Mouse (Mus musculus) heart, adult 8-10 months (tissue): ENCODE measurements around the gene Cep131. TPM values are rescaled to one million over a fixed set of nuclear protein-coding genes. Genes with fewer than 3 reads are reported as not detected.
A peak's percentile ranks its signal among the peaks of the same experiment; 100 is the strongest.

Experiments used
- DNase-seq: peaks from one replicate; pipeline ENCODE4 v3.0.0; 2022; ENCODE audit warnings: low spot score
- total RNA-seq, 4 experiments: library from RNA; stranded (reverse); gene quantifications; 2 replicates each; pipeline ENCODE4 v1.2.4; 2022

The Cep131 gene
- 10 to 100 TPM in 3 of 4 experiments, 1 to 10 TPM in 1; 8.9 to 16.0 (median 11.7) TPM for total RNA-seq

DNA sequence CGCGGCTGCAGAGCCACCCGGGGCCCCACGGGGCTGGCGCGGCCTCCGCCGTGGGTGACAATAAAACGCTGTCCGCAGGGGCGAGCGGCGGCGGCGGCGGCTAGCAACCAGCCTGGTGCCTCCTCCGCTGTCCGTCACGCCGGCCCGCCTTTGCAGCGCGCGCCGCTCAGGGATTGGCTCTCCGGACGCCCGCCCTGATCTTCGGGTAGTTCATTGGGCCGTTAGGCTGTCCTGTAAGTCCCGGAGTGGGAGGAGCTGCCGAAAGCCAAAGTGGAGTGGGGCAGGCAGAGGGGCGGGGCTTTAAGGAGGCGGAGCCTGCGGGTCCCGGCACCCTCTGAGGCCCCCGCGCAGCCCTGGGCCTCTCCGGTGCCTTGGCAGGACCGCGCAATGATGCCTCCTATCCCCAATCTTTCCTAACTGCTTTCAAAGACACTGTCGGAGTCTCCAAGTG, at the start of gene Cep131:
TSS of gene Cep131 (minus strand) at position 126 of the 451 bp plus-strand sequence.
- peak; percentile 98 for DNase-seq

DNA sequence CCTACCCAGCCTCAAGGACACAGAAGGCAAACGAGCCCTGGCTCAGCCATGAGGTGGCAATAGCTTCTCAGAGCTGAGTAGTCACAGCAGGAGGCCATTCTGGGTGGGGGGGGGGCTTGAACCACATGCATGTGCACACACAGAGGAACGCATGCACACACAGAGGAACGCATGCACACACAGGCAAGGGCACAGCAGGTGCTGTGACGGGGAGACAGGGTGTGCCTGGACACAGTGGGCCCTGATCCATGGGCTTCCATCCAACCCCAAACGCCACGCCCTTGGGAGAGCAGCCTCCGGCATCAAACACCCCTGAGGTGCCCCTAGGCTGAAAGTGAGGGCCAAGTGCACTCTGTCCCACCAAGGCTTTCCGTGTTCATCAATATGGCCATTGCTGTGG, 49.6 kb upstream of the Cep131 start:
- no peak for DNase-seq

DNA sequence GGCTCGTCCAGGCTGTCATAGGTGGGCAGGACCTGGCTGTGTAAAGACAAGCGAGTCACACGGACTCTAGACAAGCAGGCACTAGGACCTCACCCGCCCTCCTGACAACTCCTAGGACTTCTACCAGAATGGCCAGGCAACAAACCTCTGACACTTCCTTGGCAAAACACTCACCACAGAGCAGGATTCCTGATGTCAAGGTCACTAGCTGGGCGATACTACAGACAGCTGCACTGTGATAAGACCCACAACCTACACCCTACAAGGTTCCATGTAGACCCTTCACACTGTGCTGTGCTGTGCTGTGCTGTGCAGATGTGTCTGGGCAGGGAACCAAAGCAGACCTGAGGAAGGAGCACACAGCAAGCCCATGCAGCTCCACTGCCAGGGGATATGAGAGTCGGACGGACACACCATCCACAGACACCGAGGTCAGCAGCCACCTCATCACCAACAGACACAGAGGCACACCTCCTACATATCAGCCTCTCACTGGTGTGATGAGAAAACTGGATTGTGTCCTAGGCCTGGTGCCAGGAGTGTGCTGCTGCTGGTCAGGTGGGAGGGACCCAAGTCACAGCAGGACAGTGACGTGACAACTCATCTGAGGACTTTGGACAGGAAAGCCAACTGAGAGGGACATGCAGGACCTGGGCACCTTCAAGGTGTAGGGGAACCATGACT, 48.4 kb upstream of the Cep131 start:
- no peak for DNase-seq

DNA sequence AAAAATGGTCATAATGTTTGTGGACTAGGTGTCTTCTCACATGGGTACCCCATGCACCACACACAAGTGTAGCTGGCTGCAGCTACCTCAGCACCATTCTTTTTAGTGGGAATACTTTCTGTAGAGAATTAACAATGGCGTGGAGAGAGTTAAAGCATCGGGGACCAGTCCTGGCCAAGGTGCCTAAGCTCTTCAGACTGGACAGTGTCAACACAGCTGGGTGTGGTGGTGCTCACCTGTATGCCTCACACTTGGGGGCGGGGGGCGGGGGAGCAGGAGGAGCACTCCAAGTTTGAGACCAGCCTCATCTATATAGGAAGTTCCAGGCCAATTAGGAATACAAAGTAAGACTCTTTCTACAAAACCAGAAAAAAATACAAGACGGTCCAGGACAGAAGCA, 47.5 kb upstream of the Cep131 start:
- DNase-seq, result no peak

DNA sequence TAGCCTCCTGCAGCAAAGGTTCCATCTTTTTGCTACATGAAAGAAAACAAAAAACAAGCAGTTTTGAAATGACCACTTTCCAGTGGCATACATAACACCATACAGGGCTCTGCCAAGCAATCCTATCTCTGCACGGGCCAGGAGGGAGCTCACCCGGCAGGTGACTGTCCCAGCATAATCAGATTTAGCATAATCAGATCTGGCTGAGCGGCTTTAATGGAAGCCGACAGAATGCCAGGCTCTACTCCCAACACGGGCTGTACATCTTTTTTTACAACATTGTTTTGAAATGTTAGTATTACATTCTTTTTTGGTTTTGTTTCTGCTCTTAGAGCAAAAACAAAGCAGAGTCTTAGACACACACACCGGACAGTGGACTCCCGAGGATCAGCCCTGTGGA, 42.7 kb upstream of the Cep131 start:
- no peak for DNase-seq

DNA sequence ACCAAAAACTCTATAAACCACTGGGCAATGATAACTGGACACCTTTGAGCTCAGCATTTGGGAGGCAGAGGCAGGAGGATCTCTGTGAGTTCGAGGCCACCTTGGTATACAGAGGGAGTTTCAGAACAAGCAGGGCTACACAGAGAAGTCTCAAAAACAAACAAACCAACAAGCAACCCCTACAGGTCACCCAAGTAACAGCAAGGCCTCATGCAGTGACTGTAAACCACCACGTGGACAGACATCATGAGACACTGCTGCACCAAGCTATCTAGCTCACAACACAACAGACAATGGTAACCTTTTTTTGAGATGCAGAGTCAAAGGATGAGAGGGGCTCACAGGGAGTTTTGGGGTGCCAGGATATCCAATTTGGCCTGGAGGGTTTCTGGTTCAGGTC, 40.2 kb upstream of the Cep131 start:
- no peak for DNase-seq

DNA sequence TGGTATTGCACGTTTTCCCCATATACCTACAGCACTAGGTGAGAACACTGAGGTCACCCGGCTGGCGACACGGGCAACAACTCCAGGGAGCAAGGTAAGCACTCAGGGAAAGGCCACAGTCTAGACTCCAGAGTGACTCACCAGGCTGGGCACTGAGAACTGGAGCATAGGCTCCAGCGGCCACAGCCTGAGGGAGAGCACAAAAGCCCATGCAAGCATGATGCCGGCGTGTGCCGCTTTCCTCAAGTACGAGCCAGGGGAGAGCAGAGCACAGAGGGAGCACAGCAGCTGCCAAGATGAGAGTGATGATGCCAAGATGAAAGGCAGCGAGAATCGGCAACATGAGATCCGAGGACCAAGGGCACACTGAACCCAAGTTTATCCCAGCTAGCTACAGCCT, 35.5 kb upstream of the Cep131 start:
- no peak for DNase-seq

DNA sequence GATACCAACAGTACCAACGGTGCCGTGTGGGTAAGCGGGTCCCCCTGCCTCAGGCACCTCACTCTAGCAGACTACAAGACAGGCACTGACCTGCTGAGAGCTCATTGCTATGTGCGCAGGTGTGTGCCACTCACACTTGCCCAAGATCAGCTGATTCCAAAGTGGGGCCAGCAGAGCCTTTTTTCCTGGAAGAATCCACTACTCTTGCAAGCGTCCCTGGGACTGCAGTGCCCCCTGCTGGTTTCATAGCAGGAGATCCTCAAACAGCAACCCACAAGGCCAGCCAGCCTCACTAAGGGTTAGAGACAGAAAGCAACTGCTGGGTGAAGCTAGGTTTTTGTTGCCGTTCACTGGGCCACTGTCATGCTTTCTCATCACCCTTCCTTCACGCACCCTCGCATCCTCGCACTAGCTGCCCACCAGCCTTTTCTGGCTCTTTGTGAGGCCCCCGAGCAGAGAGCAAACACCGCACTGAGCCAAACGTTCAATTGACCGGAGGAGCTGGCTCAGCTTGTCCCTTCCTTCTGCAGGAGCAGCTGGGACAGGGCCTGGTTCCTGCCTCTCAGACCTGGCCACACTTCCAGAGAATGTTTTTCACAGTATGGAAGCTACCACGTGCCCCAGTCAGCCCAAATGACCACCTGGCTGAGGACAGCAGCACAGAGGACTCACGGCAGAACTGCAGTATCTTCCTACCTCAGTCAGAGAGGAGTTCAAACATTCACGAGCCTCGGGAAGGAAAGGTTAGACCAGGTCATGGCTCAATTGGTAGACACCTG, 34.2 kb upstream of the Cep131 start:
- DNase-seq, result peak; percentile 45

DNA sequence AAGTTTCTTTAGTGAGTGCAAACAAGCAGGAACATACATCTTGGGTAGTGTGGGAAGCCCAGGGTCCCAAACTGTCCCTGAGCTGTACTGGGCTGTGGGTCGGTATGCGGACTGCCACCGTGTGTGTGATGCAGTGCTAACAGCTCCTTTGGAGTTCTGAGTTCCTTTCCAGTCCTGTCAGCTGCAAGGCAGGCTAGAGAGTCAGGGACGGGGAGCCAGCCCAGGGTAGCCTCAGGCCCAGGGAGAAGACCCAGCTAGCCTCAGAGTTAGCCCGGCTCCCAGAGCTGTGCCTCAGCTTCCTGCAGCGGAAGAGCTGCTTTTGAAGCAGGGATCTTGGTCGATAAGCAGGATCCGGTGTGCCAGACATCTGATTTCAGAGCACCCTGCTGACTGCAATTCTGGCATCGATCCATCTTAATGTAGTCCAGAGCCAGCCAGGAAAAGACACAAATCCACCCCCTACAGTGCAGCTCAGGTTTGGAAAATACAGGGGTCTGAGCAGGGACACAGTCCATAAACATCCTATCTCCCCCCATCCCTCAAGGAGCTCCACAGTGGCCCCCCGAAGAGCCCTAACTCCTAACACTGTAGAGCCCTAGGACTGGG, 33.4 kb upstream of the Cep131 start:
- DNase-seq, result no peak

DNA sequence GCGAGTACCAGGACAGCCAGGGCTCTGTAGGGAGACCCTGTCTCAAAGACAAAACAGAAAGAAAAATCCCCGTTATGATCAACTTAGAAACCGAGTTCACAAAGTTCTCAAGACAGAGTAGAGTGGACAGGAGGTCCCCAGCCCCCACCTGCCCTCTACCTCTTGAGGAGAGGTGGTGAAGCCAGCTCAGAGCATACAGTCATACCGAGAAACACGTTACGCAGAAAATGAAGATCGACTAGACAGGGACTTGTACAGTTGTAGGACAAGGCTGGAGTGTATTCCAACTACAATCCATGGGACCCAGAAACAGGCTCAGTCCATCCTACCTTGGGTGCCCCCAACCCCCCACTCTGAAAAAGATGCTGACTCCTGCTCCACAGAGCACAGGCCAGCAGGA, 32.5 kb upstream of the Cep131 start:
- no peak for DNase-seq

DNA sequence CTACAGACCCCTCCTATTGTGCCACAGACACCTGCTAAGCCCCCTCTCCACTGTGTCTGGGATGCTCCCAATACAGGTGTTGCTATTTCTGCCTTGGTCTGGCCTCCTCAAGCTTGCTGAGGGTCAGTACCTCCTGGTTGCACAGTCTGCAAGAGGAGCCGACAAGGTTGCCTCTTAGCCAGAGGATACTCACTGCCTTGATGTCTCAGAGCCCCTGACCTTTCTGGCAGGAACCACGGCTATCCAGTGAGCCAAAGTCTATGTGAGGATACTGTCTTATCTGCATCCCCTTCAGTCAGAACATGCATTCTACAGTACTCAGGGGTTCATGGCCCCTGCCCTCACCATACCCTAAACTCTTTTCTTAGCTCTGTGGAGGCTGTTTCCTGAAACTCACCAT, 31.0 kb upstream of the Cep131 start:
- no peak for DNase-seq

DNA sequence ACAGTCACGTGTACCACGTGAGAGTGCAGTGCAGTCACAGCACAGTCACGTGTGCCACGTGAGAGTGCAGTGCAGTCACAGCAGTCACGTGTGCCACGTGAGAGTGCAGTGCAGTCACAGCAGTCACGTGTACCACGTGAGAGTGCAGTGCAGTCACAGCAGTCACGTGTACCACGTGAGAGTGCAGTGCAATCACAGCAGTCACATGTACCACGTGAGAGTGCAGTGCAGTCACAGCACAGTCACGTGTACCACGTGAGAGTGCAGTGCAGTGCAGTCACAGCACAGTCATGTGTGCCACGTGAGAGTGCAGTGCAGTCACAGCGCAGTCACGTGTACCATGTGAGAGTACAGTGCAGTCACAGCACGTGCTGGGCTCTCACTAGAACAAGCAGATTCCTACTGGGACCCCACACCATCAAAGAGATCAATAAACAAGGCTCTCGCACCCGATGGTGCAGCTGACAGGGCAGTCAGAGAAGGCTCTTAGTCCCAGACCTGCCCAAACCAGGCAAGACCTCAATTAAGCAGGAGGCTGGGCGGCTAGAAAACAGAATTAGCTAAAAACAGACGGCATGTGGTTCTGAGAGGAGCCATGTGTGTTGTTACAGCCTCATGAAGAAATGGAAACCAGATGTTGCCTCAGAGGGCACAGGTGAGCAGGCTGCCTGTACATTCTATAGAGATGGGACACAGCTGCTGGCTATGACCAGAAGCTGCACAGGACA, 28.0 kb upstream of the Cep131 start:
- no peak for DNase-seq

DNA sequence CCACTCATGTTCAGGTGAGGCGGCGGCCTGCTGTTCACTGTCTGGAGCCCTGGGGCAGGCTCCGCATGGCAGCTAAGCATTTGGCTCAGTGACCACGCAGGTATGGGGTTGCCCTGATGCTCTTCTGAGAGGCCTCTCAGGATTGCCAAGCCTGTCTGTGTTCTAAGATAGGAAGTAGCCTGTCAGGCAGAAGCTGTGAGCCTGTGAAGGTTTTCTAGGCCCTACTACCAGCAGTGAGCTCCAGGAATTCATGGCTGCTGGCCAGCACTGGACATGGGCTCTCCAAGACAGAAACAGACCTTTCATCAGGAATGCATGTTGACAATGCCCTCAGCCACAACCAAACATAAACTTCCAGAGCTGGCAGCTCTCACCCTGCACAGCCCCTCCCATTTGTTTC, 25.5 kb upstream of the Cep131 start:
- DNase-seq, result no peak

DNA sequence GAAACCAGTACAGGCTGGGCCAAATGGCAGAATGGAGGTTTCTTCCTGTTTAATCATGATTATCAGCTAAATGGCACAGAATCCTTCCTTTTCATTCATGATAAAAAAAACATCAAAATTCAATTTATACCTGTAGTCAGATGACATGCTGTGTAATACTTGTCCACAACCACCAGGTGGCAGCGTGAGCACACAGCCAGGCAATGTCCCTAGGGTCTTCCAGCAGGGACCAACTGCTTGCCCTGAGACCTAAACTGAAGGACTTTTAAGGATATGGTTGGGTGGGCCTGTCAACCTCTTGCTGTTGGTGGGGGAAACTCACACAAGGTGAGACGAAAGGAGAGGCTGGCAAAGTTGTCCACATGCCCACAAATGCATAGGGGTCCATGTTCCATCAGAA, 24.4 kb upstream of the Cep131 start:
- peak; percentile 44 for DNase-seq

DNA sequence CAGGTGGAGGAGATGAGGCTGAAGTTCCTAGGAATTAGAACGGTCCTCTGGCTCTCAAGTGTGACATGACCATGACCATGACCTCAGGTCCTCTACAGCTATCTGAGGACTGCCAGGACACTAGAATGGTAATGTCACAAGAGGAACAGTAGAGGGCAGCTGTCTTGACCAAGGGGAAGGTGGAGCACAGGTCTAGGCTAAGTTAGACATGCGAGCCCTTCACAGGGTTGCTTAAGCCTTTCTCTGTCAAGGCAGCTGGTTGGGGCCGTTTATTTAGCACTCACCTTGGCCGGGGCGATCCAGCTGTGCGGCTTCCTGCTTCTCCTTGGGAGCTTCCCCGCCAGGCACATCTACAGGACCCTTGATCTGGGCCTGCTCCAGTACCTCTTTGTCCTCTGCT, 23.9 kb upstream of the Cep131 start:
- no peak for DNase-seq

DNA sequence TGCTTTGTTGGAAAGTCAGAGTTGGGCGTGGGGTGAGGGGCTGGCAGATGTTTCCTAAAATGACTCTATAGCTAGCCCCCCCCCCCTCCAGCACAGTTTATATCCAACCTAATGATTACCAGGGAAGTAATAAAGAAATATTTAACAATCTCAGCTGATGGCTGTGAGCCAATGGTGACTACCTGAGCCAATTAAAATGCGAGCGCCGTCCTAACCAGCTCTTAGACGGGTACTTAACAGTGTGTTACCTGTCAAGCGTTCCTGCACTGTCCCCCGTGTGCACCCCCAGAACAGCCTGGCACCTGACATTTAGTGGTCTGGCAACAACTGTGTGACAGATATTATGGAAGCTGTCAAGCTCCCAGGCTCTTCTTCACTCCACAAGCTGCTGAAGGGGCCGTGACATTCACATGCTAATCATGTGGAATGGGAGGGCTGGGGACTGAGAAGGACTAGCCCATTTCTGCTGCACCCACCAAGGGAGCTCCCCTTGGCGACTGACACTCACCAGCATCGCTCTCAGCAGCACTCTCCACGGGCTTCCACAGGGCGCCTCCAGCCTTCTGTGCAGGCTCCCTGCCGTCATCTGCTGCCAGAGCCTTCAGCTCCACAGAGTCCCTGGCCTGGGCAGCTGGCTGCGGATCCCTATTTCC, 23.1 kb upstream of the Cep131 start:
- DNase-seq, result no peak

DNA sequence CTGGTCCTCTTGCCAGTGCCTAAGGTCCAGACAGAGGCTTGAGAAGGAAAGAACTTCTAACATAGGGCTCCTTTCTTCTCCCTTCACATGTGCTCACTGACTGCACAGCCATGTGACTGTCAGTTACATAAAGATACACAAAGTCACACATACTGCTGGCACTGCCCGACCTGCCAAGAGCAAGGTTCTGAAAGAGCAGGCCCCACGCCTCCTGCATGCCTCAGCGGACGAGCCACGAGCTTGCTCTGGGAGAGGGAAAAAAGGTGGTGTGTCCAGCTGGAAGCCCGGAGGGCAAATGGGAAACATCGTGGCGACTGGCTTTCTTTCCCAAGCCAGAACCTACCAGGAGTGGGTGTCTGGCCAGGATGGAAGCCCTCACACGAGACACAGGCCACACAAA, 21.2 kb upstream of the Cep131 start:
- no peak for DNase-seq

DNA sequence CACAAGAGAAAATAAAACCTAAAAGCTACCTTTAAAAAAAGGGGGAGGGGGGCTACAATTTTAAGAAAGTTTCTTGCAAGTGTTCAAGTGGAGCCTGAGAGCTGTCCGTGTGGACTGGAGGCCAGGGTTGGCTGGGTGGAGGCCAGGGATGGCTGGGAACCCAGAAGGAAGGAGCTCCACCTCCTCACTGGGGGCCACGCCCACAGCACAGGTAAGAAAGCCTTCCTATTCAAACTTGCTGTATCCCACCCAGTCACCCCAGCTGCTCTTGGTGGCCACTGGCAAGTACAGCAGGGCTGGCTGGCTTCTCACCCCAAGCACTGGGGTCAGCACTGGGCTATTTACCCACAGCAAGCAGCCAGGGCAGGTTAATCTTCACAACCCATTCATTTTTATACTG, 20.4 kb upstream of the Cep131 start:
- DNase-seq, result no peak

DNA sequence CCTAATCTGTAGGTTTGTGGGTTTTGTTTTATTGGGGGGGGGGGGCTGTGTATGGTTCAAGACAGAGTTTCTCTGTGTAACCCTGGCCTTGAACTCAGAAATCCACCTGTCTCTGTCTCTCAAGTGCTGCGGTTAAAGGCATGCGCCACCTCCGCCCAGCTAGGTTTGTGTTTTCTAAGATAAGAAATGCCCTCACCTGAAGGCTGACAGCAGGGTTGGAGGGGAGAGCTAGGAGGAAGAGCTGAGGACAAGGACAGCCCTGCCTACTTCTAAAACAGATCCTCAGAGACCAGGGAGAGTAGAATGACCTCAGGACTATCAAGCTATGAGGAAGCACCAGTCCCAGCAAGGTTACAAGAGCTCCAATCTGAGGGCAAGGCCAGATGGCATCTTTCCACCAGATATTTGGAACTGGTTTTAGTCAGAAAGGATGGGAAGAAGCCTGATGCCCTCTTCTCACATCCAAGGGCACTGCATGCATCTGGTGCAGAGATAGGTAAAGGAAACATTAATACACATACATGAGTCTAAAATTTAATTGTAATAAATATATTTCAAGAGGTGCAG, 16.9 kb upstream of the Cep131 start:
- DNase-seq, result no peak

DNA sequence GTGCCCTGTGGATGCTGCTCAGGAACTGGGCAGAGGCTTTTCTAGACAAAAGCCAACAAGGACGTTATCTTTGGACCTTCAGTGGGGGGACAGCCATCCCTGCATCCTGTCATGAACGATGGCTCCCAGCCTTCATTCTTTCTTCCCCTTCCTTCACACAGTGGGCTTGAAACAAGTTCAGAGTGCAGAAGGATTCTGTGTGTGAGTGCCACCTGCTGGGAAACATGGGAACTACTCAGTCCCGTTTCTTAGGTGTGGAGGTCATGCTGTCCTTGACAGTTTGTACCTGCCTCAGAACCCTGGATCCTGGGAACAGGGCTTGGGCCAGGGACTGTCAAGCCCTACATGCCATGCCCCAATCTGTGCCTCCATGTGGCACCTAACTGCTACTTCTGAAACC, 14.4 kb upstream of the Cep131 start:
- peak; percentile 60 for DNase-seq
